Mouse (Mus musculus): Measurements from ENCODE around the gene Ano10.

GRCm38 (mm10) chr9:122173405-122174233 is 120.6 kb downstream of the Ano10 start:
- TF ChIP-seq POLR2A (IDR thresholded peaks at IDR 0.05; ENCODE audit: low read depth, low read length) = no peak
- TF ChIP-seq CTCF (conservative IDR thresholded peaks at IDR 0.05; ENCODE audit: insufficient read depth, insufficient read length, low read depth, low read length) = no peak

Data from kidney, adult 2 months (tissue).